Mouse (Mus musculus): Measurements from ENCODE around the gene Rps5.
"Not testable (repeated sequence)": the region's sequence is repeated elsewhere in the genome, so short reads cannot be mapped to it uniquely, and the experiment has no call there.

Rps5 gene

DNA sequence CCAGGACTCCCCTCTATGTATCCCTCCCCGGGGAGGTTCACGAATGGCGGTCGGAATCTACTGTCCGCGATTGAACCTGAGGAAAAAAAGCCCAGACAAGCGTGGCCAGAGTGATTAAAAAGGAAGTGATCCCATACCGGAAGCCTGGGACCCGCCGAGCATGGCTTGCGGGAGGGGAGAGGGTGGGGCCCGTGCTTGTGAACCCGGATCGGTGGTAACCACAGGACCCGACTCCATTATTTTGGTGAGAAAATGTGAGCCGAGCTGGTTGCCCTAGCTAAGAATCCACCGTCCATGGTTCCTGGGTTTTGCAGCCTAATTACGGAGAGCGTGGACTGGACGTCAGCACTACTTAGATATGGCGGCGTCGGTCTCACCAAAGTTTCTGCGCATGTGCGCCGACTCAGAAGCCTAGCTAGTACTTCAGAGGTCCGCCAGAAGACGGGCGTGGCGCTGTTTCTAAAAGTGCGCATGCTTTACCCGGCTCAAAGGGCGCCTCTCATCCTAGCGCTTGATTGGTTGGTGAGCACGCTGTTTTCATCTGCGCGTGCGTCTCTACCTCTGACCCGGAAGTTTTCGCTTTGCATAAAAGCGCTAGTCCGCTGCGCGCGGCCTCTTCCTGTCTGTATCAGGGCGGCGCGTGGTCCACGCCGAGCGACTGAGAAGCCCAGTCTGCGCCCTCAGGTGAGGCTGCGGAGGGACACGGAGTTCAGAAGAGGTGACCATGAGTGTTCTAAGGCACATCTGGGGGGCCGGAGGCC, at the start of gene Rps5:
Gene Rps5 (plus strand): TSS at position 586 of the 761 bp plus-strand sequence.
- peak; percentile 96 to 99 for DNase-seq (ENCODE audit: low spot score in 2 of 2)

GRCm38 (mm10) chr7:12874301-12874700, 47.8 kb upstream of the Rps5 start:
- no peak for DNase-seq (ENCODE audit: low spot score in 2 of 2)

- no peak for DNase-seq (ENCODE audit: low spot score in 2 of 2)
Observed at GRCm38 (mm10) chr7:12880036-12880435, 42.1 kb upstream of the Rps5 start.

DNA sequence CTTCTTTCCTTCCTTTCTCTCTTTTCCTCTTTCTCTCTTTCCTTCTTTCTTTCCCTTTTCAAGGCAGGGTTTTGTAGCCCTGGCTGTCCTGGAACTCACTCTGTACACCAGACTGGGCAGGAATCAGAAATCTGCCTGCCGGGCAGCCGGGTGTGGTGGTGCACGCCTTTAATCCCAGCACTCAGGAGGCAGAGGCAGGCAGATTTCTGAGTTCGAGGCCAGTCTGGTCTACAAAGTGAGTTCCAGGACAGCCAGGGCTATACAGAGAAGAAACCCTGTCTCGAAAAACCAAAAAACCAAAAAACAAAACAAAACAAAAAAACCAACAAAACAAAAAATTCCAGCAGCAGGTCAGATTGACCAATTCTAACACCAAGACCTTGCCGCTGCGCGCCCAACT, 41.6 kb upstream of the Rps5 start:
- DNase-seq (ENCODE audit: low spot score in 2 of 2): not testable (repeated sequence)

- DNase-seq (ENCODE audit: low spot score in 2 of 2): peak; percentile 90 to 95
Observed at GRCm38 (mm10) chr7:12880911-12881660, 41.0 kb upstream of the Rps5 start, which contains the start of gene Zfp128. Gene Zfp128, plus strand, starts transcription at chr7:12881177.

DNA sequence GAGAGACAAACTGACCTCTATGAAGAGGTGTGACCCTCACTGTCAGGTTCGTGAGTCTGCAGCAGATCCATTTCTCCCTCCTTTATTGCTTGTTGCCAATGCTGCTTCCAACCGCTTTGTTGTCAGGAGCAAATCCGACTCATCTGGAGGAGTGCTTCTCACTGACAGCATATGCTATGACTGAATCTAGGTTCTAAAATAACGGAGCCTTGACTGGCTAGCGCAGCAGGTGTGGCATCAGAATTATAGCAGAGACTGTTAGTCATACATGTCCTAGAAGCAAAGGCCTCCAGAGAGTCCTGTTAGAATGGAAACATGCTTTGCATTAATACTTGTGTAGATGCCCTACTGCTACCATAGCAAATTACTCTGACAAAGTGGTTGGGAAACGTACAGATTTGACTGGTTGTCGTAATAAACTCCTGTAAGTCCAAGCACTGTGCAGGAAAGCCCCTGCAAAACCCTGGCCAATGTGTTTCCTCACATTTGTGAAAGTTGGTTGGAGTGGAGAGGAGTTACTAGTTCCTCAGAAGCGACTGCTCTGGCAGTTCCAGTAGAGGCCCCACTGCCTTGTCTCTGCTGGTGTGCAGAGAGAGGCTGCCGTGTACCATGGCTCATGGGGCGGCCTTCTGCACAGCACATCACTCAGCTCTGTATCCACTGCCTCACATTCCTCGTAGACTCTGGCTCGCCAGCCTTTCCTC, 35.4 kb upstream of the Rps5 start:
- no peak for DNase-seq (ENCODE audit: low spot score in 2 of 2)

DNA sequence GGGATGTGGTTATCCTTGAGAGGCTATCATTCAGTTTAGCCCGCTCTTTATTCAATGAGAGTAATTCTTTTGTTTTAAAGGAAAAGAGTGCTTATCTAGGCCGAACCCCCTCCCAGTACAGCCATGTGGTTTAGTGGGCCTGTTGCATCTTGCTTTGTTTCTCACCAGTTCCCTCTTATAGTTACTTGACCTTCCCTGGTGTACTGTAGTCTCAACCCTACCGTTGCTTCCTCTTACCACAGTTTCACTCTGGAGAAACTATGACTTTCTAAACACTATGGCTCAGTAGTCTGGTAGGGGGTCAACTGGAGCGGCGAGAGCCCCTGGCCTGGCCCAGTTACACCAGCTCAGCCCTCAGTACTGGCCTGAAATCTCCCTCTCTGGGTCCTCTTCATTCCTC, 34.5 kb upstream of the Rps5 start:
- DNase-seq (ENCODE audit: low spot score in 2 of 2): no peak

GRCm38 (mm10) chr7:12890928-12891327, 31.2 kb upstream of the Rps5 start:
- DNase-seq (ENCODE audit: low spot score in 2 of 2): no peak

GRCm38 (mm10) chr7:12891334-12891733, 30.8 kb upstream of the Rps5 start:
- no peak for DNase-seq (ENCODE audit: low spot score in 2 of 2)

DNA sequence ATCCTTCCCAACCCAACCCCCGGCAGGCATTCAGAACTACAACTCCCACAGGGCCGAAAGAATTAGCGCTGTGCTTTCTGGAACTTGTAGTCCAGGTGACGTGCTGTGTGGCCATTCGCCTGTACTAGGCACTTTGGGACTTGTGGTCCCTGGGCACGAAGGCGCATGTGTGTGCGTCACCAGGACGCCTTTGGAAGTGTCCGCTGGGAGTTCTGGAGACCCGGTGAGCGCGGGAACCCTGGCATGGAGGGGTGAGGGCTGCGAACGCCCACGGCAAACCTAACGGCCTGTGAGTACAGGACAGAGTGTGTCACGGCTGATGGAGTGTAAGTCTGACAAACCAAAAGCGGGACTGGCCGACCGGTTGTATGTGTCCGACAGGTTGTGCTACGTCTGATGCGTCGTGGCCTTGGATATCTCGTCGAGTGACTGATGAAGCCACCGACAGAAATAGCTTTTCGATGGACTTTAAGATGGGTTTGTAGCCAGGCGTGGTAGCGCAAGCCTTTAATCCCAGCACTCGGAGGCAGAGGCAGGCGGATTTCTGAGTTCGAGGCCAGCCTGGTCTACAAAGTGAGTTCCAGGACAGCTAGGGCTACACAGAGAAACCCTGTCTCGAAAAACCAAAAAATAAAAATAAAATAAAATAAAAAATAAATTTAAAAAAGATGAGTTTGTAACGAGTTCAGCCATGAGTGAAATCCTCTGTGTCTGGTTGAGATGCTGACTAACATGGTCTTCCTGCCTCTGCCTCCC, 24.3 kb upstream of the Rps5 start, which contains the start of gene Zscan22:
Gene Zscan22 (plus strand): TSS at position 161 of the 756 bp plus-strand sequence.
- DNase-seq (ENCODE audit: low spot score in 2 of 2): peak; percentile 73 to 83

DNA sequence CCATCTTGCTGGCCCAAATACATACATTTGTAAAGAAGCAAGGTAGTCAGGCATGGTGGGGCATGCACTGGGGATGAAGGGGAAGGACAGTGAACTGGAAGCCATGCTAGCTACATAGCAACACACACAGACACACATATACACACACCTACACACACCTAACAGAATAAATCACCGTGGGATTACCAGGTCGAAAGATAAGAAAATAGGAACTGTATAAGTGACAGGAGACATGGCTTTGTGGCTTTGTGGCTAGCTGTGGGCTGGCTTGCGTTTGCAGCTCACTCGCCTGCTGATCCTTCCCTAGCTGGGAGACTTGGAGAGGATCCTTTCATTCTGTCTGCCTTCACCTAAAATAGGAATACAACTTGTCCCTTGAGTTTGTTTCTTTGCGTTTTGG, 20.6 kb upstream of the Rps5 start:
- DNase-seq (ENCODE audit: low spot score in 2 of 2): no peak

DNA sequence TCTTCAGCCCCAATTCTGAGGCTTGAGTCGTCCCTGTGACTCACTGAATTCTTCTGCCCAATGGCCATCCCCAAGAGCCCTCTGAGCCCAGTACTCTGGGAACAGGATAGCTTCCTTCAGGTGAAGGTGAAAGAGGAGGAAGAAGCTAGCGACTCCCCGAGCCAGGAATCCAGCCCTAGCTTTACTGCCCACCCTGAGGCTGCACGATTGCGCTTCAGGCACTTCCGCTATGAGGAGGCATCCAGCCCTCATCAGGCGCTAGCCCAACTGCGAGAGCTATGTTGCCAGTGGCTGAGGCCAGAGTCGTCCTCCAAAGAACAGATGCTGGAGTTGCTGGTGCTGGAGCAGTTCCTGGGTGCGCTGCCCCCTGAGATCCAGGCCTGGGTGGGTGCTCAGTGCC, 18.5 kb upstream of the Rps5 start:
- no peak for DNase-seq (ENCODE audit: low spot score in 2 of 2)

DNA sequence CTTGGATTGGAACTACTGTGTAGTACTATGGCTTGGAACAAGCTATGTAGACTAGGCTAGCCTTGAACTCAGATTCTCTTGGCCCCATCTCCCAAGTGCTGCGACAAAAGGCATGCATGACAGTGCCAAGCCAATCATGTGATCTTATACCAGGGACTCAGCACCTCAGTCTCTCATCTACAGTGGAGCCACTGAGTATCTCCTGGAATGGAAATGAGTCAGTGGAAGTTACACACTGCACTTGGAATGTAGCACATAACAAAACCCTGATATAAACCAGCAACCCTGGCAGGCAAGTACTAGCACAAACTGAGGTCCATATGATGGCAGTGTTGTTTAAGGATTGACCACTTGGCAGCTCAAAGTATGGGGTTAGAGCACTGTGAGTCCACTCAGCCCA, 16.9 kb upstream of the Rps5 start:
- no peak for DNase-seq (ENCODE audit: low spot score in 2 of 2)

DNA sequence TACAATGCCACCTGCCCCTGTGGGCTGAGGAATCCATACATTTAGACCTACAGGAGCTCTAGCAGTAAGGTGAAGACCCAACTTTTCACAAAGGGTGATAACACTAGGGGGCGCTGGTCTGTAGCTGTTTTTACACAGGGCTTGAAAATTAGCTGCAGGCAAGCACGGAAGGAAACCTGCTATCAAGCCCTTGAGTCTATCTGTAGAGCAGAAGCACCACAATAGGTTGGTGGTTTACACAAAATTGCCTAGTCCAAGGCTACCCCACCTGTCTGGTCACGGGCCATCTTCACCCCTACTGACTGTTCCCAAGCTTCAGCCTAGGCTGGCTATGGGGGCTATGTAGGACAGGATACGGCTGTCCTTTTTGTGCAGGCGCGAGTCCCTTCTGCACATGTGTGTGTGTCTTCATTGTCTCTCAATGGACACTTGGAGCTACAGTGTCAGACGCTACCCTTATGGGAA, 12.6 kb upstream of the Rps5 start:
- peak; percentile 47 to 70 for DNase-seq (ENCODE audit: low spot score in 2 of 2)

DNA sequence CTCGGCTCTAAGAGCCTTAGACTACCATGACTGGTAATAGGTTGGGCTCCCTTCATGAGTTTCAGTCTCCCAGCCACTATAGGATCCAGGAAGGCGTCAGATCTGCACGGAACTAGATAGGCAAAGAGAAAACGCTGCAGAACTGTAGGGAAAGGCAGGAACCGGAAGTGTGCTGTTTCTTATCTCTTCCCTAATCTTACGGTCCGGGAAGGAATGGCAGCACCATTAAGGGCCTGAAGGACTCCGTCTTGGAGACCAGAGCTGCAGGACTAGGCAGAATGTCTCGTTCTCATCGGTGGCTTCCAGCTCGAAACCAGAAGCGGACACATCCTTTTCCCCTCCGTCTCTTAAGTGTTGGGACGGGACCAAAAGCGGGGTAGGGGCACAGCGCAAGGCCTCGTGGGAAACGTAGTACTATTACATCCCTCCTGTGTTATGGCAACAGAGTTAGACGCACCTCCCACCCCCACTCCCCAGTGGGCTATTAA, 11.9 kb upstream of the Rps5 start:
- peak in 1 of 2 experiments; percentile 46 for DNase-seq (ENCODE audit: low spot score in 2 of 2)

- no peak for DNase-seq (ENCODE audit: low spot score in 2 of 2)
Observed at GRCm38 (mm10) chr7:12913556-12913955, 8.5 kb upstream of the Rps5 start.

- not testable (repeated sequence) for DNase-seq (ENCODE audit: low spot score in 2 of 2)
Observed at GRCm38 (mm10) chr7:12920495-12920894, 1.6 kb upstream of the Rps5 start.

DNA sequence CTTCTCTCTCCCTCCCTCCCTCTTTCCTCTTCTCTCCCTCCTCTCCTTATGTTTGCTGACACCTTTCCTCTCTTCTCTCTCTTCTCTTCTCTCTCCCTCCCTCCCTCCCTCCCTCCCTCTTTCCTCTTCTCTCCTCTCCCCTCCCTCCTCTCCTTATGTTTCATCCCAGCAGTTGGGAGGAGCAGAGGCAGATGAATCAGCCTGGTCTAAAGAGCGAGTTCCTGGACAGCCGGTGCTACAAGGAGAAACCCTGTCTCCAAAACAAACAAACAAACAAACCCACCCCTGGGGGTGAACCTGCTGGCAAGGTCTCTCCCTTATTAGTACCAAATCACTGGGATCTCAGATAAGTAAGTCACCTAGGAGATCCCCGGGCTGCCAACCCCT, 779 bp upstream of the Rps5 start:
- no peak for DNase-seq (ENCODE audit: low spot score in 2 of 2)

DNA sequence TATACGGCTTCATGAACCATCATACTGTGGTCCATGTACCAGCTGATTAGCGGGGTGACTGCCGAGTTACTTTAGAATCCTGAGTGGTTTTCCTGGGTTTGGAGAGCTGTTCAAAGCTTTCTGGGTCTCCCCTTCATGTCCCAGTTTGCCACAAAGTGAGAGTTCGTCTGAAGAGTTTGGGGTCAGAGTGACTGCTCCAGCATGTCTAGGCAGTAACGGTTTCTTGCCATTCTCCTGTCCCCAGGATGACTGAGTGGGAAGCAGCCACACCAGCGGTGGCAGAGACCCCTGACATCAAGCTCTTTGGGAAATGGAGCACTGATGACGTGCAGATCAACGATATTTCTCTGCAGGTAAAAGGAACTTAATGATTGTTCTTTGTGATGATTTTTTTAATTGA, 639 bp downstream of the Rps5 start:
- no peak for DNase-seq (ENCODE audit: low spot score in 2 of 2)

DNA sequence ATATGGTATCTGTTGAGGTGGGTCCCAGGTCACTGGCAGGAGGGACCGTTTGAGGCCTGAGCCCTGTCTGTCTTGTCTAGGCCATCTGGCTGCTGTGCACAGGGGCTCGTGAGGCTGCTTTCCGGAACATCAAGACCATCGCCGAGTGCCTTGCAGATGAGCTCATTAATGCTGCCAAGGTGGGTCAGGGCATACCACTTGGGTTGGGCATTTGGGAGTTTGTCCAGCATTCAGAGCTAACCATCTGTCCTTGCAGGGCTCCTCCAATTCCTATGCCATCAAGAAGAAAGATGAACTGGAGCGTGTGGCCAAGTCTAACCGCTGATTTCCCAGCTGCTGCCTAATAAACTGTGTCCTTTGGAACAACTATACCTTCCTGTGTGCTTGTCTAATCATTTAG, 4.2 kb downstream of the Rps5 start:
- DNase-seq (ENCODE audit: low spot score in 2 of 2): peak in 1 of 2 experiments; percentile 50

GRCm38 (mm10) chr7:12927191-12927680, 5.1 kb downstream of the Rps5 start, which contains the start of gene Rnf225:
Gene Rnf225, plus strand, starts transcription at chr7:12927416.
- DNase-seq (ENCODE audit: low spot score in 2 of 2): no peak

Measured in cerebellum, postnatal 4 days (tissue).